Mouse (Mus musculus) right cerebral cortex, postnatal 36 days (tissue): ENCODE measurements around the gene Tjp2.

Source experiments
- DNase-seq, 2 experiments: peaks; one replicate each; pipeline ENCODE4 v3.0.0; 2022; ENCODE audit warnings: low spot score in 2 of 2, mixed read lengths in 1 of 2

Tjp2 gene

DNA sequence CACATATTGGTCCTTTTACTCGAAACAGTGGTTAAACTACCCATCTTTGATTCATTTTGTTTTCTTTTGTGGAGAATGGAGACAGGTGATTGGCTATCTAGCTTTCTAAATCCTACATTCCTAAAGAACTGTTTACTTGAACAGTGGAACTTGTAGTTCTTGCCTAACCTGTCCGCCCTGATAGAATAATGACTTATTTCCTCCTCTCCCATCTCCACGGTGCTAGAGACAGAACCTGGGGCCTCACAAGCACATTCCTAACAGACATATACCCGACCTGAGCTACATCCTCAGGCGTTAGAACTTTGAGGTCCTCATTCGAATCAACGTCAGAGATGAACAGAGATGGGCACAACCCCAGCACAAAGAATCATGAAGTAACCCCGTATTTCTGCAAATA lies 44.4 kb downstream of the Tjp2 start:
- DNase-seq, result no peak

DNA sequence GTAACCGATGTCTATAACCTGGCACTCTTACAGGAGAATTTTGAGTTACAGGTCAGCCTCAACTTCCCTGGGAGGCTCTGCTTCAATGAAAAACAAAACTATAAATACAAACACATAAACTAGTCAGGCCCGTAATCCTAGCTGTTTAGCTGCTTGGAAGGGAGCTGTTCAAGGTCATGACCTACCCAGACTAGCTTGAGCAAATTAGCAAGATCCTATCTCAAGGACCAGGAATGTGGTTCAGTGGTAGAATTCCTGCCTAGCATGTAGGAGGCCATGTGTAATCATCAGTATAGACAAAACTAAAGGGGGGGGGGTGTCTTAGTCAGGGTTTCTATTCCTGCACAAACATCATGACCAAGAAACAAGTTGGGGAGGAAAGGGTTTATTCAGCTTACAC lies 46.7 kb downstream of the Tjp2 start:
- no peak for DNase-seq

DNA sequence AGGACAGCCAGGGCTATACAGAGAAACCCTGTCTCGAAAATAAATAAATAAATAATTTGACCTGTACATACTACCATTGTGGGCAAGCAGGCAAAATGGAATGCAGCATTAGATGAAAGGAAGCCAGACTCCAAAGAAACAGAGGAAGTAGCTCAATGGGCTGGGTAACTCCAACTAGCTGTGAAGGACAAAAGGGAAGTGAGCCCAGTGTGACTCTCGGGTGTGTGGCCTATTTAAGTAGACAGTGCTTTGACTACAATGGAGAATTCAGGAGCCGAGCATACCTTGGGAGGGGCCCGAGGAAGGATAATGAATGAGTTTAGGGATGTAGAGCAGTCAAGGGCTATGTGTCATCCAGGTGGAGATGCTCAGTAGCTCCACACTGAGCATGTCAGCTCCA lies 48.1 kb downstream of the Tjp2 start:
- DNase-seq, result no peak

DNA sequence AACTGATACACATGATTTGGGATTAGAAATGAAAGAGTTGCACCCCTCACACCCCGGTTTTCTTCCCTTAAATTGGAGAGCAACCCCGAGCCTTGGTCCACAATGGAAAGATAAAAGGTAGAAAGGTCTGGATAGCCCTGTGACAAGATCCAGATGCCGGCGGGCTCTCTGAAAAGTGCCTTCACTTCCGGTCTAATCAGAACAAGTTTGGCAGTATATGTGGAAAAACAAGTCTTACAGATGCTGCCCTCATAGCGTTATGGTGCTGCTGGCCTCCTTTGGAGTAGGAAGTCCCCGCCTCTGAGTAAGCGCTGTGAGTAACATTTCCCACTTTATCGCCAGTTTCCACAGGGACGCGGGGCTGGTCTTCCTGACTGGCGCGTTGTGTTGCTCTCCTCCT lies 49.9 kb downstream of the Tjp2 start:
- DNase-seq, result no peak

DNA sequence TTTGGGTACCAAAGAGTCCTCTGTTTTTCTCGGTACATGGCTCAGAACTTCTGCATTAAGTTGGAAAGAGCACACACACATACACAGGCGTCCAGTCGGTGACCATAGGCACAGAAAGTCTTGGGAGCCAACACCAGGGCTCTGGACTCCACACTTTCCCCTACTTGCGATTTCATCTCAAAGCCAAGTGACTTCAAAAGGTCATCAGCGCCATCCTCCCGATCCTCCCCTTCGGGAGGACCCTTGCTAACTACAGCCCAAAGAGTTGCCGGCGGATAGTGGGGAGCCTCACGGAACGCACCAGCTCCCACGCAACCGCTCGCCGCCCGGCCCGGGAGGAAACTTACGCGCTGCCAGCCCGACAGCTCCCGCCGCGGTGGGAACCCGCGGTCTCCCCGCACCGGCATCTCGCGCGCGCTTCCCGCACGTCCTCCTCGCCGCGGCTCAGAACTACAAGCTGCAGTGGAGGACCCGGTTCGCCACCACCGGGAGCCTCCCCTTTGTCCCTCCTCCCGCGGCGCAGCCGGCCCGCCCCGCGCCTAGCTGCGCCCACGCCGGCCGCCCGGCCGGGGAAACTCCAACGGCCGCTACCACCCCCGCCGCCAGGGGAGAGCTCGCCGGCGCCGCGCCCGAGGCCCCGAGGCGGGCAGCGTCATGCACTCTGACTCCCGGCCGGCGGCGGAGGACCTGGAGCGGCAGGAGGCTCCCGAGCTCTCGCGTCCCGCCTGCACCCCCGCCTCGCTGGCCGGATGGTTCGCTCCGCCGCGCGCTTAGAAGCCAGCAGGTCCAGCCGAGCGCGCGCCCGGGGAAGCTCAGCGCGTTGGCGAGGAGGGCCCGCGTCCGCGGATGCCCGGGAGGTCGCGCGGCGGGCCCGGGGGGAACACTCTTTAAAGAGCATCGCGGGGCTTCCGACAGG lies 51.0 kb downstream of the Tjp2 start:
- DNase-seq, result peak; percentile 84

DNA sequence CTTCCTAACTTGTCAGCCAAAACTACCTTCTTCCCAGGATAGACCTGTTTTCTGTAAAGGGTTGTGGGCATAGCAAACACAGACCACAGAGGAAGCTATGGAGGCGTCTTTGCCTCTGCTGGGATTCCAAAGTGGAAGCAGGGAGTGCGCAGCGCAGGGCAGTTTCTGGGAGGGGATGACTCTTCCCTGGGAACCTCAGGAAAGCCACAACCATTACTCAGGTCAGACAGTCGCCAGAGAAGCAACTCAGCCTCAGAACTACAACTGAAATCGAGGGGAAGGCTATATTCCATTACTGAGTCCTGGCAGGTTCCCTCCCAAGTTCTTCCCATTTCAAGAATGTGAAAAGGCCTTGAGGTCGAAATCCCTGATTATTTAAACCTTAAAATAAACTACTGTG lies 51.8 kb downstream of the Tjp2 start:
- DNase-seq, result no peak

DNA sequence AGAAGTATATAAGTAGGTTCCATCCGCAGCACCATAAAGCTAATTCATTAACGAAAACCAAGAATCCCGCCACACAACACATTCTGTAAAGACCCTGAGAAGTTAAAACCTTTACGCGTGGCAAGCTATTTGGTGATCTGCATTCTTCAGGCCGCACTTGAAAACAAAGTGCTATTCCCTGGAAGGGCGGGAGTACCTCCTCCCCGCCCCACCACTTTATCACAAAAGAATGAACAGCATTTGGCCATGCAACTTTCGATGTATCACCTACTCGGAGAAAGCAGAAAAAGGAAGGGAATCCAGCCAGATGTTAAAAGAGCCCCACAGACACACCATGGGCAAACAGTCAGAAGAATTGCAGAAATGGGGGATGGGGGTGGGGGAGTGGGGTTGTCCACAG lies 56.3 kb downstream of the Tjp2 start:
- no peak for DNase-seq

DNA sequence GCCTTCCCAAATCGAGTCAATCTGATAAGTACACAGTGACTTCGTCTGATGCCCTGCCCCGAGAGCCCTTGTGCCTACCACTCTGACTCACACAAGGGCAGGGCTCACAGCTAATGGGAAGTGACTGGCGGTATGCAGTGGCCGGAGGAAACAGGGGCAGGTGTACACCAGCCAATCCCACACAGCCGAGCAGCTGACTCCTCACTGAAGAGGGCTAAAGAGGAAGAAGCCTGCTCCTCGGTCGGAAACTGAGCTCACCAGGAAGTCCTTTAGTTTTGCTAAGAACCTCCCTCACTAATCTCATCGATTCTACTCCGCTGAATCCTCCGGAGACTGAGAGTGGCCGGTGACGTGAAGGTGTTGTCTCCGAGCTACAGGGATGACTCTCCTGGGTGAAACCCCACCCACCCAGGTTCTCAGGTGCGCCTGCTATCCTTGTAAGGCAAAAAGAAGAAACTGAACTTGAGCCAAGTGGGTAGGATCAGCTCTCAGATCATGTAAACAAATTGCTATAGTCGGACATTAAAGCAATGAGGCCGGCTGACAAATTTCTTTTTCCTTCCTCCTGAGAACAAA lies 58.2 kb downstream of the Tjp2 start:
- no peak for DNase-seq

DNA sequence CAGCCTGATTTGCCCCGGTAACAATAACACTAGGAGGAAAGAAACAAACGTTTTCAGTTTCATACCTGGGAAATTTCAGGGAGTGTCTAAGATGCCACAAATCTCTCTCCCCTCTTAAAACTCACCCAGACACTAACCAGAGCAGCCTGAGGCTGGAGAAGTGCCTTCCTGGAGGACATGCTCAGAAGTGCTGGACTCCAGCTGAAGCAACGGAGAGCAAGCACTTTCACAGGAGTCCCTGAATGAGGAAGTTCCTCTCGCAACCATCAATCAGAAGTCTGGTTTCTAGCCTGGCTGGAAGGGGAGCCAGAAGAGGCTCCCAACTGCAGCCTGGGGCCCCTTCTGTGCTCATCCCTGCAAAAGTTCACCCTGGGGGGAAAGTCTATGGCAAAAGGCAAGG lies 60.9 kb downstream of the Tjp2 start:
- no peak for DNase-seq

DNA sequence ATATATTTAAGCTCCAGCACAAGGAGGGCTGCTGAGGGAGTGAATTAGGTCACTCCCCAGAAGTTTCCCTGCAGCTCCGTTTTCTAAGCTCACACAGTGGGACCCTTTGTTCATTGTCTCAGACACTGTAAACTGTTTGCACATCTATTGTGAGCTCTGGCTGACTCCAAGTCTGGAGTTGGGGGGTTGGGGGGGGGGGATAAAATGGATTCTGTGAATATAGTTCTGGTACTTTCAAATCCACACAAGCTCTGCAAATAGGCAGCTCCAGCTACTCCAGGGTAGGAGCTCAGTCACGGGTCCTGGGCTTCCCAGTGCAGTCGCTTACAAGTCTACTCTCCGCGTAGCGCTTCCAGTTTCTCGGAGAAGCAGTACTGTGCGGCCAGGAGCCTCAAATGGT lies 64.4 kb downstream of the Tjp2 start:
- no peak for DNase-seq

DNA sequence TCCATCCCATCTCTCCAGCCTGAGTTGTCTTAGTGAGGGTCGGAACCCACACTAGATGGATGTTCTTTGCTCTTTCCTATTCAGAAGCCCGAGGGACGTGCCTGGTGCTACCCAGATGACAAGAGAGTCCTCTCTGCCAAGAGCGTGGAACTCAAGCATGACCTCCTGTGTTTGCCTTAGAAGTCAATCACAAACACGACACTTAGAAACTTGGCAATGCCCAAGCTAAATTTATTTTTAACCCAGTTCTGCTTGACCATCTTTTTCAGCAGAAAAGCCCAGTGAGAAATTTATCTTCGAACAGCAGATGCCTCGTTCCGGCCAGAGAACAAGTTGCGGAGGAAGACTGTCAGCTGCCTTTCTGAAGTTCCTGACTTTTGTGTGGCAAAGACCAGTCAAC lies 65.1 kb downstream of the Tjp2 start:
- no peak for DNase-seq

DNA sequence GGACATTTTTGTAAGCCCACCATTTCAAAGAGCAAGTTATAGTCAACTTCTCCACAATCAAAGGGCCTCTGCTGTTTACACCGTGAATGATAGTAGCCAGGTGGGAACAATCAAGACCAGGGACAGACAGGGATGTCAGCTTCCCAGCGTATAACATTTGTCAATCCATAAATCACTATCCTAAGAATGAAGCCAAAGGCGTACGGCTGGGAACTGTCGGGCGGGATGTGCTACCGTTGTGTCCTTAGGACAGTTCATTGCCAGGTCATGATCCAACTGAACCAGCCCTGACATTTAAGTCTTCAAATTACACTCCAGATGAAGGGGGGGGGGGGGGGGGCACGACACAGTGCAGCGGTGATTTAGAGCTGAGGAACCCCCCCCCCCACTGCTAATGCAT lies 65.5 kb downstream of the Tjp2 start:
- no peak for DNase-seq

DNA sequence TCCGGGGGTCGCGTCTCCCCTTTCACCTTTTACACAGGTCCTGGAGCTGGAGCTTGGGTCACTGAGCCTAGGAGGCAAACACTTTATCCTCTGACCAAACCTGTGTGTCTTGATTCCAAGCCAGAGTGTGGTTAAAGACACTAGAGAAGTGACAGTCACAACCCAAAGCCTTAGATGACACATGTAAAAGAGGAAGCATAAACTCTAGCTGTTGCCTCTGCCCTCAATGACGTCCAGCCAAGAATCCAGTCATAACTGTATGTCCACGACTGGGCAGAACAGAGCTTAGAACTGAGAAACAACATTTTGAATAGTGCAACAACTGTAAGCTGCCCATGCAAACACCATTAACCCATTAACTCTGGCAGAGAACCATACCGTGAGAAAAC lies 68.8 kb downstream of the Tjp2 start:
- DNase-seq, result no peak

DNA sequence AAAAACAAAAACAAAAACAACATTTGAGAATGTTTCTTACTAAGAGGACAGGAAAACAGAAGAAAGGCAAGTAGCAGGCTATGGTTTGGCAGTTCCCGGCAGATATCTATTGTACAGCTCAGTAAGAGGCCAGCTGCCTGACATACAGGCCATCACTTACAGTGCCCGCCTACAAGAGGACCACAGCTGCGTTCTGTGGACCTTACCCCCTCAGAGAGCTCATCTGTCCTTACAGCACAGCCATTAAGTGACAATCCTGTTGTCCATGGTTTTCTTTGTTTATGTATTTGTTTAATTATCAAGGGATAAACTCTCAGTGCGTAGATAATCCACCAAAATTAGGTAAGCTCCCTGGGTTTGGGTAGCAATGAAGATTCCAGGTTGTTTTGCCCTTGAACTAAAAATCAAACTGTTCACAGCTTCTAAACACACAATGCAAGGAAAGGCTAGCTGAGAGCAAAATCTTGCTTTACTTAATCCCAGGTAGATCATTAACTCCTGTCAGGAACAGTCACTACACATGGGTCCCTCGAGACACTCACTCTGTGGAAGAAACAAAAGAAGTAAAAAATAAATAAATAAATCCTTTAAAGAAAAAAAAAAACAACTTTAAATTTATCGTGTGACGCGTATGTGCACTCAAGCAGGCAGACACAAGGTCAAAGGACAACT lies 69.3 kb downstream of the Tjp2 start:
- no peak for DNase-seq

DNA sequence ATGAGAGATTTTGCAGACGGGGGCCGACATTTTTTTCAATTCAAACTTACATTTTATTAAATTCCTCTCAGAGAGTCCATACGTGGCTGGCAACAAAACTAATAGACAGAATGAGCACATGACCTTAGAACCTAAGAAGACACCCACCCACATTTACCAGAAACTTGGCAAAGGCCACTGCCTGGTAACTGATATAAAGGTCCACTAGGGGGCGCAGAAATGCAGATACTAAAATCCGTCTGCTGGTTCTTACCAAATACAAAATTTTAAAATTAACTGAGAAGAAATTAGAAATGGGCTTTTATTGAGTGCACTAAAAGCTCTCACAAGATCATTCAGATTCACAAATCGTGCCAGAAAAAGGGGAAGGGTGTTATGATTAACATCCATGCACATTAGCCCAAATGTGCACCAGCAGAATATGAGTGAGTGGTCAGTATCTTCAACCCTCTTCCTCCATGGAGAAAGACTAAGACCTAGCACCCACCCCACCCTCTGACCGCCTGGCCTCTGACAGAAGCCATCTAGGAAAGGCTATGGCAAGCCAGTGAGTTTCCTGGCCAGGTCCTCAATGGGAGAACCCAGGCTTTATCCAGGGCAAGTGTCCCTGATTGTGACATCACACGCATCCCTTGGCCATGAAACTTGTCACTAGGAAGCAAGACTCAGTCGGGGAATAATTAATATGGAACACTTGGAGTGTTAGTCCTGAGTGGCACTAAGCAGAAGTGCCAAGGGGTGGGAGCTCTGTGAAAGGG lies 71.4 kb downstream of the Tjp2 start:
- no peak for DNase-seq

DNA sequence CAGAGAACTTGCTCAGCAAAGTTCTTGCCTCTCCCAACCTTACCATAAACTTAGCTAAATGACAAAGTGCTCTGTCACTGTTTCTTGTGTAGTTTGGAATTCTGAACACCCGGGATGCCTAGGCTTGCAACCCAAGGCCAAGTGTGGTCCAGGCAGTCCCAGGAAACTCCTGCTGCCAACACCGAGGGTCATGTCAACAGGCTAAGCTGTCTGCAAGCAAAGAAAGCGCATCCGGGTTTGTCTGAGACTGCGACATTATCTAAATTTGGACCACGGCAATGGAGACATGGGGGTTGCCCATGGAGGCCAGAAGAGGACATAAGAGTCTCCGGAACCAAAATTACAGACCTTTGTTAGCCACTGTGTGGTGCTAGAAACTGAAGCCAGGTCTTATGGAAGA lies 80.8 kb downstream of the Tjp2 start:
- DNase-seq, result no peak

DNA sequence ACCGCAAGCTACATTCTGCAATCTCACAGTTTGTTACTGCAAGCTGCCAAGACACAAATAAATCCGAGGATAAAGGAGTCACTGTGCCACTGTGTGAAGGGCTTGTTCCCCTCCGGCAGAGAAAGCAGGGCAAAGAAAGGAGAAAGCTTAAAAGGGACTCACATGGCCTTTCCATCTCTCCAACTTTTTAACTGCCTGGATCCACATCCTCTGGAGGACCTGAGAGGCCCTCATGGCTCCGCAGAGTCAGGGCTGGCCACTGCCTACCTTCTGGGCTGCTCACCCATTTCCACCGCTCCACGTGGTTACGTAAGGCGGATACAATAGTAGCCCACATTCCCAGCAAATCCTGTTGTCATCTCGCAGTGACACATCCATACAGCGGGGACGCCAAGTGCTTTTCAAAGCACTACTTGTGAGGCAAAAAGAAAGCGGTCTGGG lies 82.2 kb downstream of the Tjp2 start:
- DNase-seq, result peak; percentile 36 to 63

DNA sequence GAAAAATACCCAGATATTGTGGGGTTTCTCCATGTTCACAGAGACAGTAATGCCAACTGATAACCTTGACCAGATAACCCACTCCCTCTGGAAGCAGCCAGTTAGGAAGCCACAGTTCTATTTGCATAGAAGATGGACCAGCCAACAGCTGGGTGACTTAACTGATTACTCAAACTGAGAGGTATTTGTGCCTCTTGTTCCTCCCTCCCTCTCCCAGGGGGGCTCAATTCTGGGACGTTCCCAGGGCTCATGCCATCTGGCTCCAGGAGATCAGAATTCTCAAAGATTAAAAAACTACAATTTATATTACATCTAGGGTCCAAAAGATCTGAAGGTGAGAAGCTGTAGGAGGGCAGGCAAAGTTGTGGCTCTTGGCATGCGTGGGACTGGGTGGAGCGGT lies 84.5 kb downstream of the Tjp2 start:
- no peak for DNase-seq

DNA sequence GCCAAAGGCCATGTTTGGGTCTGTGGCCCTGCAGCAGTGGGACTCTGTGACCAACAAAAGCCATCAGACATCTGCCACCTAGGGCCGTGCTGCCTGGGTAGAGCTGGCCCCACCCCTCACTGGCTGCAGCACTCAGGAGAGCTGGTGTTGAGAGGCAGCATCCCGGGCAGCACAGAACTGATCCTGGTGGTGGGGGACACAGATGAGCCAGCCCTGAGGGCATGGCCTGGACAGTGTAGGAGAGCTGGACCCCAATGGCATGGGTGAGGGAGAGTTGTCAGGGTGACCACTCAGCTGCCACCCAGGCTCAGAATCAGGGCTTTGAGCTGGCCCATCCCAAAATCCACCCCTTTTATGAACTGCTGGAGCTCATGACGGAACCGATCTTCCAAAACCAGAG lies 87.4 kb downstream of the Tjp2 start:
- no peak for DNase-seq

DNA sequence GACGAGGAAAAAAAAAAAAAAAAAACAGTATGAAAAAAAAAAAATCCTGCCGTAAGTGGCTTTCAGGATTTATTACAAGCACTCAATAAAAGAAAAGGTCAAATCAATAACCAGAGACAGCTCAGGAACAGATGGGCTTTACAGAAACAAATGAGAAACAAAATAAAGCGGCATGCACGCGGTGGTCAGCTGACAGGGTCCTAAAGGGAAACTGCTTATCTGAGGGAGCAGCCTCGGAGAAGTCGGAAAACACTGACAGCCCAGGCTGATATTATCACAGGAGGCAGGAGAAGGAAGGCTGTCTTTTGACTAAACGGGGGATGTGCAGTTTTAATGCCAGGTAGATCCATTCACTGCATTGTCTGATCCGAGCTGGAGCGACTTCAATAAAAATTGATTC lies 89.8 kb downstream of the Tjp2 start:
- no peak for DNase-seq

DNA sequence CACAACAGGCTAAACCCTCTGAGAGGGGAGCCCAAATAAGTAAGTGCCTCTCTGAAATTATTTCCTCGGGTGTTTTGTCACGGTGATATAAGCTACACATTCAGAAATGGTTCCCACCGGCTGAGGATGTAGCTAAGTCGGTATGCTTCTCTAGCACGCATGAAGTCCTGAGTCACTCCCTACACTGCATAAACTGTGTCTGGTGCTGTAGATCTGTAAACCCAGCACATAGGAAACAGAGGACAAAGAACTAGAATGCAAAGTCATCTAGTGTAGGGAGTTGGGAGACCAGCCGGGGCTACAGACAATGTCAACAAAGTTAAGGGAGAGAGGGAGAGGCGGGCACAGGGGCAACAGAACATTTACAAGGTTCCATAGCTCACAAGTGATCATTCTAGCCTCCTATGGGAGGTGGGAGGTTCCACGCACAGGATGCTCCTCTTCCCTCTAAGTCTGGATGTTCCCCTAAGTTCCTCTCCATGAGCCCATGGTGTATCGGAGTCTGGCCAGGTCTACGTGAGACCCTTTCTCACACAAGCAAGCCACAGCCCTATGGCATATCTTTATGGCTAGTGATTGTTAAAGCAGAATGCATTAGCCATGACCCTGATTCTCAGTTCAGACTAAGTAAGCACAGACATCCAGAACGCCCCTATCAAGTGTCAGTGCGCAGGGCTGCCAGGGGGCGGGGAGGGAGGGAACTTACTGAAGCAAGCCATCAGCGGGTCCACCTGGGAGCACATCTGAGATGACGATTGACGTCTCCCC lies 90.5 kb downstream of the Tjp2 start:
- no peak for DNase-seq
